Mouse (Mus musculus): Measurements from ENCODE around the gene Nop2. TPM values are rescaled to one million over a fixed set of nuclear protein-coding genes. Genes with fewer than 3 reads are reported as not detected.
A peak's percentile ranks its signal among the peaks of the same experiment; 100 is the strongest.

The Nop2 gene
- total RNA-seq (2021), result 10 to 100 TPM; 24.4 to 25.3 TPM

DNA sequence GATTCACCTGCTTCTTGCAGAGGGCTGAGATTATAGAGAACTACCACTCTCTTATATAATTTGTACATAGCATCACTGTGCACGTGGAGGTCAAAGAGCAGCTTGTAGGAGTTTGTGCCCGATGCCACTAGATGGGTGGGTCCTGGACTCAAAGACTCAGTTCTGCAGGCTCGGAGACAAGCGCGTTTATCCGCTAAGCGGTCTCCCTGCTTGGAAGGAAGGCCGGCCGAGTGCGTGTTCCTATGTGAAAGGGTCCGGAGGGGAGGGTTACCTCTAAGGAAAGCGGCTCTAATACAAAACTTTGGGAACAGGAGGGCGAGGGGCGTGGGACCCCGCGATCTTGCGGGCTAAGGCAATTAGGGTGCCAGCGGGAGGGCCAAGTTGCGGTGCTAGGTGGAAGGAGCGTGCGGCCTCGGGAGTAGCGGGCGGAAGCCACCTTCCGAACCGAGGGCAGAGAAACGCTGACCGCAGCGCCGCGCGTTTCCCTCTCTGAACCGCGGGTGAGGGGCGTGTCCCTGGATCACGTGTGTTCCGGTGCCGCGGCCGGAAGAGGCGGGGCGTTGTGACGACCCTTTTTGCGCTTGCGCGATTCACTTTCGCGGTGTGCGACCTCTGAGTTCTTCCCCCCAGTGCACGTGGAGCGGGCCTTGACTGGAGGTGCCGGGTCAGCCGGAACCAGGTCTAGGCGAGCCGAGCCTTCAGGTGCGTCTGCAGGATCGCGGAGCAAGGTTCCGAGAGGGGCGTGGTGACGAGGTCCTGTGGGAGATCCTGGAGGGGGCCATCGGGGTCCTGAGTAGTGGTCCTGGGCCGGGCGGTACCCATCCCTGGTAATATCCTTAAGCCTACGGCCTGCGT is at the start of gene Nop2:
Gene Nop2, plus strand, starts transcription at position 608 of the 855 bp plus-strand sequence.
- DNase-seq, result peak; percentile 91

DNA sequence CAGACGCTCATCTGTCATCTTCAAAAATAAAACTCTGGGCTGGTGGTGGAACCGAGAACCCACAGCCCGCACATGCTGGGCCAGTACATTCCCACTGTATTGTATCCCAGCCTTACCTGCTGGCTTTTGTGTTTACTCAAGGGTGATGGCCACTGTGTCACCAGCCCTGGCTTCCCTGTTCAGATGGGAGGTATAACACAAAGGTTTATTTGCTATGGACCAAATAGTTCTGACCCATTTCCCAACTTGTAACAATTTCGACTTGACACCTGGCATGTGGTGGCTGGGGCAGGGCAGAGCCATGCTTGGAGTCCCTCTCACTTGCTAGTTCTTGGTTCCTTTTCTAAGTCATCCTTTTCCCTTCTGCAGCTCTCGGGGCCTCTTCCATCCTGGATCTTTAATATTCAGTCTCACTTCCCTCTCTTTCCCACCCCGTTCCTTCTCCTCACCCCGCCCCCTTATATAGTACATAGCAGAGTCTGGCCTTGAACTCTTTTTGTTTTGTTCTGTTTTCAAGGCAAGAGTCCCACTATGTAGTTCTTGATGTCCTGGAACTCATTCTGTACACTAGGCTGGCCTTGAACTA is 48.8 kb upstream of the Nop2 start:
- DNase-seq, result no peak

DNA sequence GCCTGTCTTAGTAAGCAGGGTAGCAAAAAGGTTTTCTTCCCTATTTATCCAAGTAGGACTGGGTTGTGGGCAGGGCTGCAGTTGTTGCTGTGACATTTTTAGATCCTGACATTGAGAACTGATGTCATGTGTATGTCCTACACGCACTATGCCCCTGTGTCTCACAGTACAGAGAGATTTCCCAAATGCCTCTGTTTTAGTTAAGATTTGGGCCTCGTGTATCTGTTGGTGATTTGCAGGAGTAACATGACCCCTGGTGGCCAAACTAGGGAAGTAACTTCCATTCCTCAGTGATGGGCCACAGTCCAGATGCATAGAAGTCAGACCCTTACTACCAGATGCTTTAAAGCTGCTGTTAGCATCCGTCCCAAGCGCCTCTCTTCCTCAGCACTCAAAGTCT is 47.3 kb upstream of the Nop2 start:
- peak; percentile 75 for DNase-seq

DNA sequence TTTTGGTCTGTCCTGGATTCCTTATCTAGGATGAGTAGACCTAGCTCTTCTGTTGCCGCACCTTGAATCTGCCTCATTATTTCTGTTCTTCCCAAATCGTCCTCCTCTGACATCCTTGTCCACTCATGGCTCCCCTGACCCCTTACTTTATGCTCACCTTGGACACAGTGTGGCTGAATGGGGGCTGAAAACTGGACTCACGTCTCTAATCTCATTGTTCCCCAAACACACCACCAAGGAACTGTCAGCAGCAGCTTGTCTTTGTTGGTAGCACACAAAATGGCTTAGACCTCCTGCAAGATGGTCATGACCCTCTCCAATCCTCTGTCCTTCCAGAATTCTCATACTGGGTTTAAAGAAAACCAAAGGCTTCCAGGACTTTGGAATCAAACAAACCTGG is 43.8 kb upstream of the Nop2 start:
- no peak for DNase-seq

DNA sequence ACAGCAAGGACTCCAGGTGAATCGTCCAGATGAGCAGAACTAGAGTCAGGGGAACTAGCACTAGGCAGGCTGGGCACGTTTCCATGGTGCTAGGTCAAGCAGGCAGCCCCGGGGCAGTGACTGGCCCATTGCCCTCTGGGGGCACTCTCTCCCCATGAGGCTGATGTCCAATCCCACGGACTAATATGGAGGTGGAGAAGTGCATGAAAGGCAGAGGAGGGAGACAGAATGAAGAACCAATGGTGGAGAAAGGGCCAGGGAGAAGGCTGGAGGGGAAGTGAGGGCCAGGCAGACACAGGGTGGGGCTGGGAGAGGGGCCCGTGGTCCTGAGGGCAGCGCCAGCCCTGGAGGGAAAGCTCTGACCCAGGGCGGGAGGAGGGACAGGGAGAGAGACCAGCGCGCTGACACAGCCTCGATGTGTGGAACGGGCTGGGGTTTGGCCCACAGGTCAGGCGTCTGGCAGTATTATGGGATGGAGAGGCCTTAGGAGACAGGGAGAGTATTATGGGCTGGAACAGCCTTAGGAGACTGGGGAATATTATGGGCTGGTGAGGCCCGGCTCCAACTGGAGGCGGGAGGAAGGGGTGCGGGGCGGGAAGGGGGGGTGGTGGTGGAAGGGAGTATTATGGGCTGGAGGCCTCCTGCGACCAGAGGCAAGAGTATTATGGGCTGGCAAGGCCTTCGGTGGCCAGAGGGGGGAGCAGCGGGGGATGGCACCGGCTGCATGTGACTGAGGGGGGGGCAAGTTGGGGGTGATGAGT is 43.0 kb upstream of the Nop2 start:
- peak; percentile 80 for DNase-seq

DNA sequence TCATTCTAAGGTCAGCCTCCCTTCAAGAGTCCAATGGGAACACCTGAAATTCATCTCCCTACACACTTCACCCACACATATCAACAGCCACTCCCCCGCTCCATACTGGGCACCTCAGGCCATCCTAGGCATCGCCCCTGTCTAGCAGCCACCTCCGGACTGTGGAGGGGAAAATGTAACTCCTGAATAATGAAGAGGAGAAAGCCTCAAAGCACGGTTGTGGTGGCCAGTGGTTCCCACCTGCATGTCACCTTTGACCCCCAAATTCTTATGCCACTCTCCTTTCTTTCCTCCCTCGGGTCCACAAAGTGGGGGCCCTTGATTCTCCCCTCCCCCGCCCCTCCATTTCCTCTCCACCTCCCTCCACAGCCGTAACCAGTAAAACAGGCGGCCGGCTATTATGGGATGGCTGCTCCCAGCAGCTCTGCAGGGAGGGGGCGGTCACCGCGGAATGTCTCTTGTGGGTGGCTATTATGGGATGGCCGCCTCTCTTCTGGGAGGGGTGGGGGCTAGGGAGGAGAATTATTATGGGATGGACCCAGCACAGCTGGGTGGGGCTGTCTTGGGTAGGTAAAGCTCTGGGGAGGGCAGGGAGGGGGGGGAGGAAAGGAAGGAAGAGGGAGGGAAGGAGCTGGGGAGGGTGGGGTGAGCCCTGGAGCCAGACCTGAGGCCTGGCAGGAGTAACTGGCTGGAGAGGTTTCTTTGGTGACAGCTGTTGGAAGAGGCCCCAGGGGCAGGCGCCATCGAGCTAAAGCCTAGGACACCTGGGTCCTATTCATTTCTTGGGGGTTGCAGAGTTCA is 42.0 kb upstream of the Nop2 start:
- peak; percentile 79 for DNase-seq

DNA sequence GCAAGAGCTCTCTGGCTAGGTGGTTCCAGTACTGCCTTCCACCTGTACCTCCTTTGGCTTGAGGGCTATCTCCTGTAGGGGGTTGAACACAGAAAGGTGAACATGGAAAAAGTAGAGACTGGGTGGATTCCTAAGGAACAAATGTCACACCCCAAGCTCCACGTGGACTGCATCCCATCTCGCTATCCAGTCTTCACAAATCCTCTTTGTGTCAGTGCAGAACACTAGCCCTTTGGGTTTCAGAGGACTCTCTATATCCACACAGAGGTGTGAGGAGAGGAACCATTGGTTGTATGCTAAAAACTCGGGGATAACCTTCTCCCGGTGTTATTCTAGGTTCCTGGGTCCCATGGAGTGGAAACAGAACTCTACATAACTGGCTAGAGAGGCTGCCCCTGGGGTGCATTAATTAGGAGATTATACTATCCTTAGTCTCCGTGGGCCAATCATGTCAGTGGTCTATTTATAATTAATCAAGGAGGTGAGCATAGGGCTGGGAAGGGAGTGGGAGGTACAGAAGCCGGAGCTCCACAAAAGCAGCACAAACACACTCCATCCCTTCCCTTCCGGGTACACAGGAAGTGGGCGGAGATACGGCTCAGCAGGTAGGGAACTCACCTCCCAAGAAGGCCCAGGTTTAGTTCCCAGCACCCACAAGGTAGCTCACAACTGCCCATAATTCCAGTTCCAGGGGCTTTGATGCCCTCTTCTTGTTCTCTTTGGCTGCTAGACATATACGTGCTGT is 41.2 kb upstream of the Nop2 start:
- no peak for DNase-seq

DNA sequence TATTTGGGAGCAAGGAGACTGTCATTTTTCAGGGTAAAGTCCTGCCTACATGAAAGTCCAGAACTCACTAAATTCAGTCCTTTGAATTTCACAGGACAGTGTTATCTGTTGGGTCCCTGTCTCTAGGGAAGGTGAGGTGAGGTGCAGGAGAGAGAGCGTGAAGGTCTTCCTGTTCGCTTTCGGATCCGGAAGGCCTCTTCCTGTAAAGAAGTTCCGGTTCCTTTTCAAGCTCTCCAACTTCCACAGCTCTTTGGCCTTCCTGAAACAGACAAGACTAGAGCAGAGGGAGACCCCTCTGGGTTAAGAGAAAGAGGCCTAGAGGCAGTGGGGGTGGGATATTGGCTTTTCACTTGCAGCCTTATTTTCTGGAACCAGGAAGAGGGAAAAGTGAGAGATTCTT is 39.3 kb upstream of the Nop2 start:
- no peak for DNase-seq

DNA sequence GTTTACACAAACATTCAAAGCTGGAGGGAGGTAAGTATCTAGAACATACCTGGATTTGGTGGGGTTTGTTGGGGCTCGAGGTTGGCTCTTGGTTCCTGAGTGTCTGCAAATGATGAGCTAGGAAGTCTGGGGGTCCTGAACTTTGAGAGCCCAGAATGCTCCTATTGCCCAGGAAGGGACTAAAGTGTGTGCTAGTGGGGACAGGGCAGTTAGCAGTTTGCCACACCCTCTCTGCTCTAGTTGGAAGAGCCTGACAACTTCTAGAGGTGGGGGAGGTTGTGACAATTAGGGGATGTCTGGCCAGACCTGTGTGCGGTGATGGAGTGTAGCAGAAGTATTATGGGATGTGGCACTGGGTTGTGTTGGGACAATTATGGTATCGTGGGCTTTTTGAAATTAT is 36.9 kb upstream of the Nop2 start:
- DNase-seq, result no peak

DNA sequence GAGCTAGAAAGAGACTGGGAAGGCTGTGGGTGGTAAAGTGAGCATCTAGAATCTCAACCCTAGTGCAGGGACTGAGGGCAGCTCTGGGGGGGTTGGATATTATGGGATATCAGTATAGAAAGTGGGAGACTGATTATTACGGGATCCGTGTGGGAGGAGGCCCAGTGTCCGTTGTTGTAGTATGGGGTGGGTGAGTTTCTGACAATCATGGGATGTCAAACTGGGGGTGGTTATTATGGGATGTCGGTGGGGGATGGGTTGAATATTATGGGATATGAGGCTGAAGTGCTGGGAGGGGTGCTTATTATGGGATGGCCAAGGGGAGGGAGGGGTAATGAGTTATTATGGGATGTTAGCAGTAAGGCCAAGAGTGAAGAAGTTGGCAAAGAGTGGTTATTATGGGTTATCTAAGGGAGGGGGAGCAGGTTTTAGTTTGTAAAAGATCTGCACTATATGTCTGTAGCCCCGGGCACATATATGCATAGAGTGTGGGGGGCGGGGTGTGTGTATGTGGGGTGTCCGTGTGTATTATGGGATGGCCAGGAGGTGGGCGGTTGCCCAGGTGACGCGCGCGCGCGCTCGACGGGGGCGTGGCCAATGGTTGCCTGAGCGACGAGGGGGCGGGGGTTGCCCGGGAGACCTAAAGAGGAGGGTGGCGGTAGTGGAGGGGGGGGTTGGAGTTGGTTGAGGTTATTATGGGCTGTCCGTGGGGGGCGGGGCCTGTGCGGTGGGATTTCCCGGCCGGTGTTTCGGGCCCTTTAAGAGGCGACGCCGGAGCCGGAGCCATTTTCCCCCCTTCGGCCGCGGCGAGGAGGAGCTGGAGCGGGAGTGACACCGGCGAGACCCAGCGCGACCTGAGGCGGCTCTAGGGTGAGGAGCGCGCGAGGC is 36.1 kb upstream of the Nop2 start, which contains the start of gene Chd4:
Gene Chd4, plus strand, starts transcription at position 591 of the 888 bp plus-strand sequence.
- DNase-seq, result peak; percentile 96

DNA sequence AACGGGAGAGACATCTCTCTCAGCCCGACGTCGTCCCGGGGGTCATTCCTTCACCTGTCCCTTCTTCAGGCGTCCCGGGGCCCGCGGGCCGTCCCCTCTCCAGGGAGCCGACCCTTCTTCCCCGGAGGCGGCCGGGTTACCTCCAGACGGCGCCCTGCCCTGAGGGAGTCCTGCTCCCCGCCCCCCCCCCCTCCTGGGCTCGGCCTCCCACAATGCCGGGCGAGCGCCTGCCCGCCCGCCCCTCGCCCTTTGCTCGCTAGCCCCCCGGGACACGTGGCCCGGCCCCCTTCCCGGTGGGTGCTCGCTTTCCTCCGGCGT is 35.5 kb upstream of the Nop2 start:
- no peak for DNase-seq

DNA sequence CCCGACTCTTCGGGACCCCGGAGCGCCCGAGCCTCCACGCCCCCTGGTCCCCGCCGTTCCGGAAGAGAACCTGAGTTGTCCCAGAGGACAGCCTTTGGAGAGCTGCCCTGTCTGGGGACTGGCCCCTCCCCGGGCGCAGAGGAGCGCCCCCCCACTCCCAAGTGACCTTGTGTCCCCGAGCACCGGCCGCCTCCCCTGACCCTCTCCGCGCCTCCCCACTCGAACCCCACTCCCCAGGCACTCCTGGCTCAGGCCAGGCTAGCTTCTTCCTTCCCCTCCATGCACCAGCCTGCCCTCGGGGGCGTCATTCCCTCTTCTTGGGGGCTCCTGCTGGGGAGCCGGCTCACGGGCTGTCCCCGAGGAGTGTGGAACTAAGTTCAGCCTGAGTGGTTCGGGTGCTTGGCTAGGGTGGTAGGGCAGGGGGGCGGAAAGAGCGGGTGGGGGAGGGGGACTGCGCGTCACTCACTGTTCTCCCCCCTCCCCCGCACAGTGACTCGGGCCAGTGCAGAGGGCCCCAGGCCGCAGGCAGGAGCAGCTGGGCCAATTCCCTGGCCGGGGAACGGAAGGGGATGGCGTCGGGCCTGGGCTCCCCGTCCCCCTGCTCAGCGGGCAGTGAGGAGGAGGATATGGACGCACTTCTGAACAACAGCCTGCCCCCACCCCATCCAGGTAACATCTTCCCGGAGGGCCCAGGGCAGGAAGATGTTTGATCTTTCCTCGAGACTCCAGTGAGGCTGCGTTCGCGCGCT is 34.9 kb upstream of the Nop2 start:
- DNase-seq, result peak; percentile 79

DNA sequence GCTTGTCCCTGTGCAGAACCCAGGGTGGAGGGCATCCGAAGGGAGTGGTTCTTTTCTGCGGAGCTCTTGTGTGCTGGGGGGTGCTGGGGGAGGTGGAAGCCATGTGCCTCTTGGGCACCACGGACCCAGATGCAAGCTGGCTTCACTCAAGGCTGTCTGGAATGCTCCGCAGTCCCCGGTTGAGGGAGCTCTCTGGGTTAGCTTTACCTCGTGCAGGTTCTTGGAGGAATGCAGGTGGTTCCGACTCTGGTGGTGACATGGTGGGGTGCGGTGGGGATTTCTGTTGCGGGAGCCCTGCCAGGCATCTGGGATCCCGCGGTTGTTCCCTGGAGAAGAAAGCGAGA is 34.4 kb upstream of the Nop2 start:
- no peak for DNase-seq

DNA sequence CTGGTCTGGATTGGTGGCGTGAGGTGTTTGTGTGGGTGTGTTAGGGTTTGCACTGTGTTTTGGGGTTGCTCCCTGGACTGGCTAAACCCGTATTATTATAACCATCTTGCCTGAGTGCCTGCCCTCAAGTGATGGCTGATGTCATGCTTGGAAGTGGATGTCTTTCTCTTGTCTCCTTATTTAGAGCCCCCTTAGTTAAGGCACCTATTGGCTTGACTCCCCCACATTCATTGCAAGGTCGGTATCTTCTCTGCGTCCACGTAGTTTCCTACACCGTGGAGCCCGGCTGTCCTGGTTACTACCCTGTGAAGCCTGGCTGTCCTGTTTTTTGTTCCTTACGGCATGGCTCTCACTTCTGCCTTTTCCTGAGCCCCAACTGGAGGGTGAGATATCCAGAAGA is 33.8 kb upstream of the Nop2 start:
- no peak for DNase-seq

DNA sequence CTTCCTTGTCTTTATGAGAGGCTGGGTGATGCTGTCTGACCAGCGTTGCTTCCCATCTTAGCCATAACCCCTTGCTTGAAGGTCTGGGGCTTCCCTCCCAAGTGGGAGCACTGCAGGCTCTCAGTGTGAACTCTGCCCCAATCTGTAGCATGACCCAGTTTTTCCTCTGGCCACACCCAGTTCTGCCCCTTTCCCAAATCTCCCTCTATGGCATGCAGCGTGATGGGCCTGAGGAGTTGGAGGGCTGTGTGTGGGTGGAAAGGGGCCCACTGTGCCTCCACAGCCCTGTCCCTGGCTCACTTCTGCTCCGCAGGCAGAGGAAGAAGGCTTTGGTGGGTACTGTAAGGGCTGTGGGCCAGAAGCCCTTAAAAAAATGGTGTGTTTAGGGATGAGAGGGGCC is 33.2 kb upstream of the Nop2 start:
- DNase-seq, result no peak

DNA sequence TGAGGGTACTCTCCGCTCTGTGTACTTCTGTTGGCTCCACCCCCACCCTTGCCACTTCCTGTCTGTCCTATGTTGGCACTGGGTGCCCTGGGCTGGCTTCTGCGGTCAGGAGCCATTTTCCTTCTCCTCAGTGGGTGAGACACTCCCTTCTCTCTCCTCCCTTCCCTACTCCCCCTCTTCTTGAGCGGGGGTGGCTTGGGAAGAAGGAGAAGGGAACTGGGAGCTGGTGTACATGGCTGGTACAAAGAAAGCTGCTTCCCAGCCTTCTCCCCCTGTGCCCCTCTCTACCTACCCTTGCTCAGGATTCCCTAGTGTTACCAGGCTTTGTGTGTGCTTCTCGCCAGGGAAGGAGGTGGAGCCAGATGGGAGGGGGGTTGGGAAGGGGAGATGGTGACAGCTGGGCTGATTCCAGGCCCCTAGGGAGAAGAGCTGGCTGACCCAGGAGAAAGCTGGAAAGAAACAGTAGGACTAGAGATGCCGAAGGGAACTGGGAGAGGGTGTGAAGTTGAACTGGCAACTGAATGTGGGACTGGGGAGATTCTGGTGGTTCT is 32.2 kb upstream of the Nop2 start:
- peak; percentile 62 for DNase-seq

DNA sequence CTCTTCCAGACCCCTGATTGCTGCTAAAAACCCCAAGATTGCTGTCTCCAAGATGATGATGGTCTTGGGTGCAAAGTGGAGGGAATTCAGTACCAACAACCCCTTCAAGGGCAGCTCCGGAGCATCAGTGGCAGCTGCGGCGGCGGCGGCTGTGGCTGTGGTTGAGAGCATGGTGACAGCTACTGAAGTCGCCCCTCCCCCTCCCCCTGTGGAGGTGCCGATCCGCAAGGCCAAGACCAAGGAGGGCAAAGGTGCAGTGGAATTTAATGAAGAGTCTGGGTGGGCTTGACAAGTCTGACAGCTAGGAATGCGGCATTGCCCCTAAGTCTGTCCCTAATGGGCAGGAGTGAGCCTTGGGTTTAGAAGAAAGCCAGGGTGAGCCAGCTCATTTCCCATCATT is 30.3 kb upstream of the Nop2 start:
- no peak for DNase-seq

DNA sequence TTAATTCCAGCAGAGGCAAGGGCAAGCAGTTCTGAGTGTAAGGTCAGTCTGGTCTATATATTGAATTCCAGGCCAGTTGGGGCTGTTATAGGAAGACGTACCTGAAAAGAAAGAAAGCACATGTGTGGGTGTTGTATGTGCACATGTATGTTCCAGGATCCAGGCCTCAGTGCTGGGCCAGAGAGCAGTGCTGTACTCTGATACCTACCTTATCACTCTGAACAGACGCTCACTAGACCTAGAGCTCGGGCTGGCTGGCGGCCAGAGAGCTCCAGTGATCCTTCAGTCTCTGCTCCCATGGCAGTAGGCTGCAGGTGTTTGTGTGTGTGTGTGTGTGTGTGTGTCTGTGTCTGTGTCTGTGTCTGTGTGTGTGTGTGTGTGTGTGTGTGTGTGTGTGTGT is 27.5 kb upstream of the Nop2 start:
- peak; percentile 42 for DNase-seq

DNA sequence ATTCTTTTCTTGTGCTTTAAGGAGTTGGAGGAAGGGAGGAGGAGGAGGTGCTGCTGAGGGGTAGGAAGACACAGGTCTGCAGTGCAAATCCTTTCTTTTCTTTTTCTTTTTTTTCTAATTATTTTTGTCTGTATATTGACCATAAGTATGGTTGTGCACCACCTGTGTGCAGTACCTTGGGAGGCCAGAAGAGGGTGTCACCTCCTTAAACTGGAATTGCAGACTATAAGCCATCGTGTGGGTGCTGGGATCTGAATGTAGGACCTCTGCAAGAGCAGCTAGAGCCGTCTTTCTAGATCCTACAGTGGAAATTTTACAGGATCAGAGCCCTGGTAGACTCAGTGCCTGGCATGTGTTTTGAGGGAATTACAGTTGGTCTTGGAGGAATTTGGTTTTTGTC is 24.0 kb upstream of the Nop2 start:
- DNase-seq, result no peak

DNA sequence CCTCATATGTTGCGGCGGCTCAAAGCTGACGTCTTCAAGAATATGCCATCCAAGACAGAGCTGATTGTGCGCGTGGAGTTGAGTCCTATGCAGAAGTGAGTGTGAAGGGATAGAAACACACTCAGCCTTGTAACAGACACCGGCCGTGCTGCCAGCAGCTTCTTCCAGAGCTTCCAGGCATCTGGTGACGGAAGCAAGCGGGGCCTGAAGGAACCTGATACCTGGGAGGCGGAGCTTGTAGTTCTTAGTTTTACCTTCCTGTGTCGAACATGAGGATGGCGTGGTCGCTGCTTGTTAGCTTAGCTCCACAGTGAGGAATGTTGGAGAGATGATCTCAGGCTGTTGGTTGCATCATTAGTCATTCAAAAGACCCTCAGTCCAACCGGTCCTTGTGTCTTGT is 22.3 kb upstream of the Nop2 start:
- DNase-seq, result no peak
